Comparison of ENCODE assay signal across 27 mouse cellular contexts in the genomic region with DNA sequence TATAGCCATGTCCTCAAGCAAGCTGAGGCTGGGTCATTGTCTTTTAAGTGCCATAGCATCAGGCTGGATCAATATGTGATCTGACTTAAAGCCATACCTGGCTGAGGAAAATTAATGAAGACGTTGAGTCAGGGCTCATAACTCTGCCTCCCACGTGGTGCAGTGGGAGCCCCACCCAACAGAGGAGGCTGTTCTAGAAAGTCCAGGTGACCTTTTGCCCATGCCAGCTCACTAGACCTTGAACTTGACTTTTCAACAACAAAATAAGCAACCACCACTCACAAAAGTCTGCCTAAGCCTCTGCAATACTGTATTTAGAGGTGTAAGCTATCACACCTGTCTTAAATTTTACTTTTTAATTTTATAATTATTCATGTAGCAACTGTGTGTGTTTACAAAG. TPM values are rescaled to one million over a fixed set of nuclear protein-coding genes. Genes with fewer than 3 reads are reported as not detected.
DNase-seq lines count a peak whose midpoint lies in the region; ATAC-seq and TF ChIP-seq lines count a peak whose summit lies in the region.
"Had no signal": no experiment of that assay in that cellular context is flagged by ENCODE, and none has a peak within 500 bp of the region (broad histone marks: within the 10 kb centered on the region; RNA-seq: fewer than 3 reads in every experiment).

No protein-coding gene starts in this region.

- no peak overlapping the region for H3K4me2 ChIP-seq in intestine, postnatal 0 days (replicated peaks; ENCODE audit: low read depth)
- no peak overlapping the region for H3K4me2 ChIP-seq in intestine, embryonic 15.5 days (replicated peaks)
- H3K4me2 ChIP-seq: embryonic facial prominence, embryonic 13.5 days; forebrain, embryonic 12.5 days; forebrain, embryonic 15.5 days; heart, embryonic 12.5 days; heart, embryonic 15.5 days; hindbrain, embryonic 13.5 days had no signal

- no peak overlapping the region for H3K9ac ChIP-seq in intestine, postnatal 0 days (ENCODE audit: low read depth, low read length)
- H3K9ac ChIP-seq in intestine, embryonic 15.5 days: no peak overlapping the region
- H3K9ac ChIP-seq: embryonic facial prominence, embryonic 13.5 days; forebrain, embryonic 12.5 days; forebrain, embryonic 15.5 days; heart, embryonic 12.5 days; heart, embryonic 15.5 days; hindbrain, embryonic 13.5 days had no signal

- peak; percentile 64; the same call in 1 of the 2 replicates for ATAC-seq in intestine, postnatal 0 days
- ATAC-seq in intestine, embryonic 15.5 days: no peak
- ATAC-seq: activated CD4-positive, CD25-positive, alpha-beta regulatory T cell, adult 4 months; forebrain, embryonic 15.5 days had no signal

- no peaks in the 10 kb centered on the region for H3K27me3 ChIP-seq in intestine, postnatal 0 days (replicated peaks; ENCODE audit: control insufficient read depth, insufficient read depth, low read length)
- H3K27me3 ChIP-seq in intestine, embryonic 15.5 days (replicated peaks): no peaks in the 10 kb centered on the region
- H3K27me3 ChIP-seq: embryonic facial prominence, embryonic 13.5 days; forebrain, embryonic 12.5 days; forebrain, embryonic 15.5 days; hindbrain, embryonic 13.5 days had no signal

- H3K36me3 ChIP-seq in intestine, postnatal 0 days (ENCODE audit: control insufficient read depth, insufficient read depth): no peaks in the 10 kb centered on the region
- H3K36me3 ChIP-seq in intestine, embryonic 15.5 days: no peaks in the 10 kb centered on the region
- H3K36me3 ChIP-seq: embryonic facial prominence, embryonic 10.5 days; embryonic facial prominence, embryonic 13.5 days; forebrain, embryonic 12.5 days; forebrain, embryonic 15.5 days; heart, embryonic 12.5 days; heart, embryonic 15.5 days; hindbrain, embryonic 10.5 days; hindbrain, embryonic 13.5 days had no signal

- no peak overlapping the region for H3K27ac ChIP-seq in intestine, postnatal 0 days (ENCODE audit: low read depth, low read length)
- no peak overlapping the region for H3K27ac ChIP-seq in intestine, embryonic 15.5 days
- H3K27ac ChIP-seq: embryonic facial prominence, embryonic 10.5 days; embryonic facial prominence, embryonic 13.5 days; forebrain, embryonic 12.5 days; forebrain, embryonic 15.5 days; heart, embryonic 15.5 days; hindbrain, embryonic 10.5 days; hindbrain, embryonic 13.5 days had no signal

- WGBS in intestine, postnatal 0 days: 28% methylated on average over 2 of the region's 2 CpGs
- 47% methylated on average over 2 of the region's 2 CpGs for WGBS in intestine, embryonic 15.5 days

- H3K4me3 ChIP-seq in intestine, postnatal 0 days (ENCODE audit: low read depth, low read length): no peak overlapping the region
- H3K4me3 ChIP-seq in intestine, embryonic 15.5 days (replicated peaks): no peak overlapping the region
- H3K4me3 ChIP-seq: embryonic facial prominence, embryonic 10.5 days; embryonic facial prominence, embryonic 13.5 days; erythroblast, embryonic 14.5 days; forebrain, embryonic 12.5 days; forebrain, embryonic 15.5 days; heart, embryonic 12.5 days; heart, embryonic 15.5 days; hindbrain, embryonic 10.5 days; hindbrain, embryonic 13.5 days had no signal

- no peak for TF ChIP-seq CTCF in intestine, postnatal 0 days (IDR thresholded peaks at IDR 0.05; ENCODE audit: low read depth)

- no peaks in the 10 kb centered on the region for H3K9me3 ChIP-seq in intestine, postnatal 0 days (ENCODE audit: control insufficient read depth)
- H3K9me3 ChIP-seq in intestine, embryonic 15.5 days: no peaks in the 10 kb centered on the region
- H3K9me3 ChIP-seq: embryonic facial prominence, embryonic 10.5 days; embryonic facial prominence, embryonic 13.5 days; forebrain, embryonic 12.5 days; forebrain, embryonic 15.5 days; heart, embryonic 12.5 days; heart, embryonic 15.5 days; hindbrain, embryonic 10.5 days; hindbrain, embryonic 13.5 days had no signal

- H3K4me1 ChIP-seq in intestine, postnatal 0 days (replicated peaks; ENCODE audit: control insufficient read depth, insufficient read depth, low read length): no peaks in the 10 kb centered on the region
- H3K4me1 ChIP-seq in intestine, embryonic 15.5 days (replicated peaks): no peaks in the 10 kb centered on the region
- H3K4me1 ChIP-seq: embryonic facial prominence, embryonic 10.5 days; embryonic facial prominence, embryonic 13.5 days; forebrain, embryonic 15.5 days; heart, embryonic 12.5 days; heart, embryonic 15.5 days; hindbrain, embryonic 13.5 days had no signal

- DNase-seq in kidney, adult 8-10 months: peak; percentile 36 to 50
- DNase-seq in kidney, postnatal 14 days: no peak
- peak; percentile 40 to 57 for DNase-seq in kidney, postnatal 25 days
- DNase-seq in kidney, postnatal 4 days: no peak
- DNase-seq: adrenal gland, adult 8-10 months; adrenal gland, postnatal 25 days; cerebellum, adult 11-12 months; cerebellum, adult 8-10 months; cerebellum, postnatal 10 days; cerebellum, postnatal 36 days; embryo, embryonic 11 days; gastrocnemius, postnatal 25 days; heart, adult 18-20 months; heart, postnatal 10 days; heart, postnatal 36 days had no signal

RNA-seq across cellular contexts. Expression of gene Arnt2, which starts 24.9 kb away (rescaled TPM):
- polyA plus RNA-seq in intestine, postnatal 0 days (2015; fragmentation: Nextera tagmentation; extraction: Ambion mirVana): 2.6 and 2.7 TPM in 2 replicates
- 3.4 and 3.8 TPM in 2 replicates for polyA plus RNA-seq in intestine, embryonic 15.5 days (2015; fragmentation: Nextera tagmentation; extraction: Ambion mirVana)
- polyA plus RNA-seq: erythroblast, embryonic 14.5 days had no signal

Comparison
In these comparisons a context has a peak if more than half of its experiments do, and no peak if none do; other contexts are left out.
1. DNase-seq: peak in kidney, adult 8-10 months (2 of 2) and kidney, postnatal 25 days (2 of 2); none in kidney, postnatal 14 days (single experiment) and kidney, postnatal 4 days (0 of 2).